ENCODE assay signal across 8 mouse cellular contexts in the genomic region with DNA sequence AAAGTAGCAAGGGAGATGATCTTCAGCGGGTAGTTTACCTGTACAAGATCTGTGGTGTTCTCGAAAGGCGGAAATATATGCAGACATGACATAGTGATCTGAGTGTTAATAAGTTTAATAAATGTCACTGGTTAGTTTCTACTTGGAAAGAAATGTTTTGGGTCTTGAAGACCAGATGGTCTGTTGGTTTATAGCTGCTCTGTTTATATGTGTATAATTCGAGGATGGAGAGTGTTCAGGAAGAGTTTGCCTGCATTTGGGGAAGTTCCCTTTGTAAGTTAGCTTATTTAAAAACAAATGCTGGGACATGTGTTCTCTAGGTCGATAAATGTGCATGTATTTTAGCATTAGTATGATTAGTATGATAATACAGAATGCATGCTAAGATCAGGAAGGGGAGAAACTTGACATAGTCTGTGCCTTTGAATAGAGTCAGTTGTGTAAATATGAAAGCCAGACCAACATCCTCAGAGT. TPM values are rescaled to one million over a fixed set of nuclear protein-coding genes. Genes with fewer than 3 reads are reported as not detected.
DNase-seq lines count a peak whose midpoint lies in the region; ATAC-seq and TF ChIP-seq lines count a peak whose summit lies in the region.

No protein-coding gene starts in this region.

- H3K4me1 ChIP-seq in hindbrain, postnatal 0 days (ENCODE audit: insufficient read depth, low read length) = peaks cover 27% of the 10 kb centered on the region; the same call in 1 of the 2 replicates
- H3K4me1 ChIP-seq in midbrain, postnatal 0 days (ENCODE audit: insufficient read depth, low read length) = no peaks in the 10 kb centered on the region

- no peak for DNase-seq in left cerebral cortex, adult 2 months (ENCODE audit: extremely low spot score in 1 of 2, low spot score in 2 of 2)
- DNase-seq in left cerebral cortex, adult 8-10 months (ENCODE audit: low spot score in 2 of 2) = no peak
- peak; percentile 32 for DNase-seq in c-Kit-positive CD71-positive TER-119-positive erythroid progenitor cells, embryonic 14.5 days (ENCODE audit: low spot score)
- no peak for DNase-seq in hindbrain, postnatal 0 days (ENCODE audit: low spot score)
- DNase-seq in midbrain, postnatal 0 days (ENCODE audit: low spot score) = no peak
- DNase-seq in left cerebral cortex, postnatal 25 days (ENCODE audit: low spot score in 2 of 2) = no peak
- DNase-seq in urinary bladder, adult 2 months (ENCODE audit: low spot score) = no peak

- H3K9ac ChIP-seq in hindbrain, postnatal 0 days (replicated peaks; ENCODE audit: low read length) = peak overlapping the region; percentile 97
- peak overlapping the region; percentile 70 for H3K9ac ChIP-seq in midbrain, postnatal 0 days (replicated peaks; ENCODE audit: low read length, poor library complexity, severe bottlenecking)

- peak overlapping the region; percentile 97 for H3K4me3 ChIP-seq in left cerebral cortex, adult 2 months
- peak overlapping the region; percentile 94 for H3K4me3 ChIP-seq in hindbrain, postnatal 0 days (ENCODE audit: low read length)
- peak overlapping the region; percentile 71 for H3K4me3 ChIP-seq in midbrain, postnatal 0 days (ENCODE audit: low read depth, low read length)

- peak overlapping the region; percentile 95 for H3K27ac ChIP-seq in left cerebral cortex, adult 2 months
- H3K27ac ChIP-seq in hindbrain, postnatal 0 days = peak overlapping the region; percentile 100
- H3K27ac ChIP-seq in midbrain, postnatal 0 days (ENCODE audit: low read depth, low read length) = peak overlapping the region; percentile 97

- no peaks in the 10 kb centered on the region for H3K9me3 ChIP-seq in hindbrain, postnatal 0 days (ENCODE audit: low read length)
- no peaks in the 10 kb centered on the region for H3K9me3 ChIP-seq in midbrain, postnatal 0 days (ENCODE audit: low read length)

- no peak for ATAC-seq in hindbrain, postnatal 0 days
- no peak for ATAC-seq in midbrain, postnatal 0 days (ENCODE audit: low FRiP score)
- ATAC-seq in megakaryocyte progenitor cell, adult 5-6 weeks (replicated peaks; ENCODE audit: poor library complexity) = no peak

- peak overlapping the region; percentile 83 for H3K4me2 ChIP-seq in hindbrain, postnatal 0 days (ENCODE audit: low read depth, low read length)
- peak overlapping the region; percentile 69 for H3K4me2 ChIP-seq in midbrain, postnatal 0 days (ENCODE audit: low read depth, low read length, poor library complexity, severe bottlenecking)

- under 1% methylated on average over 5 of the region's 5 CpGs for WGBS in hindbrain, postnatal 0 days
- WGBS in midbrain, postnatal 0 days = under 1% methylated on average over 5 of the region's 5 CpGs

- intact Hi-C loops in left cerebral cortex, adult 2 months (cut with DNase I) = no loop called here
- intact Hi-C loops in left cerebral cortex, postnatal 25 days (cut with DNase I) = loop anchor here (10.0 kb wide), 1 partner anchor 363 kb away; no protein-coding TSS in a partner anchor

- H3K27me3 ChIP-seq in hindbrain, postnatal 0 days (ENCODE audit: insufficient read depth, low read length) = no peaks in the 10 kb centered on the region
- H3K27me3 ChIP-seq in midbrain, postnatal 0 days (ENCODE audit: insufficient read depth, low read length) = no peaks in the 10 kb centered on the region

- no peak for TF ChIP-seq CTCF in left cerebral cortex, adult 2 months (IDR thresholded peaks at IDR 0.05)
- no peak for TF ChIP-seq CTCF in hindbrain, postnatal 0 days (IDR thresholded peaks at IDR 0.05; ENCODE audit: low read depth)
- no peak for TF ChIP-seq CTCF in midbrain, postnatal 0 days (IDR thresholded peaks at IDR 0.05)

- no peaks in the 10 kb centered on the region for H3K36me3 ChIP-seq in hindbrain, postnatal 0 days (ENCODE audit: insufficient read depth, low read length)
- H3K36me3 ChIP-seq in midbrain, postnatal 0 days (ENCODE audit: insufficient read depth, low read length) = no peaks in the 10 kb centered on the region

RNA-seq across cellular contexts. Expression of gene Dap3, which starts 0.4 kb away (rescaled TPM):
- total RNA-seq in left cerebral cortex, adult 2 months (2021) = 100 to 1,000 TPM in 1 of 2 experiments, 10 to 100 TPM in 1; 97.5 to 113 TPM
- 100 to 1,000 TPM in 2 of 4 experiments, 10 to 100 TPM in 2; 87.3 to 110 (median 103) TPM for total RNA-seq in left cerebral cortex, adult 8-10 months (2022)
- total RNA-seq in hindbrain, postnatal 0 days (2014; rRNA removed) = 53.6 and 69.7 TPM in 2 replicates
- 117 and 118 TPM in 2 replicates for polyA plus RNA-seq in hindbrain, postnatal 0 days (2015; fragmentation: Nextera tagmentation; extraction: Ambion mirVana)
- total RNA-seq in midbrain, postnatal 0 days (2014; rRNA removed) = 53.5 and 62.3 TPM in 2 replicates
- polyA plus RNA-seq in midbrain, postnatal 0 days (2015; fragmentation: Nextera tagmentation; extraction: Ambion mirVana) = 108 and 111 TPM in 2 replicates
- 109 and 126 TPM in 2 replicates for total RNA-seq in megakaryocyte progenitor cell, adult 5-6 weeks (2015)
- 62.3 and 87.2 TPM in 2 replicates for total RNA-seq in megakaryocyte progenitor cell, adult 5-6 weeks (2017)
- total RNA-seq in left cerebral cortex, postnatal 25 days (2021) = 100 to 1,000 TPM; 103 to 104 TPM
- polyA plus RNA-seq in urinary bladder, adult 2 months (2012; rRNA removed) = 111 and 117 TPM in 2 replicates

RNA-seq across cellular contexts. Expression of gene Ash1l, which starts 0.9 kb away (rescaled TPM):
- total RNA-seq in left cerebral cortex, adult 2 months (2021) = 10 to 100 TPM; 96.1 to 96.9 TPM
- total RNA-seq in left cerebral cortex, adult 8-10 months (2022) = 100 to 1,000 TPM in 1 of 4 experiments, 10 to 100 TPM in 3; 85.3 to 102 (median 91.4) TPM
- 18.3 and 22.1 TPM in 2 replicates for total RNA-seq in hindbrain, postnatal 0 days (2014; rRNA removed)
- polyA plus RNA-seq in hindbrain, postnatal 0 days (2015; fragmentation: Nextera tagmentation; extraction: Ambion mirVana) = 14.4 and 16.1 TPM in 2 replicates
- total RNA-seq in midbrain, postnatal 0 days (2014; rRNA removed) = 25.0 and 29.7 TPM in 2 replicates
- polyA plus RNA-seq in midbrain, postnatal 0 days (2015; fragmentation: Nextera tagmentation; extraction: Ambion mirVana) = 12.2 and 15.8 TPM in 2 replicates
- total RNA-seq in megakaryocyte progenitor cell, adult 5-6 weeks (2015) = 29.1 and 39.3 TPM in 2 replicates
- total RNA-seq in megakaryocyte progenitor cell, adult 5-6 weeks (2017) = 16.8 and 20.8 TPM in 2 replicates
- total RNA-seq in left cerebral cortex, postnatal 25 days (2021) = 10 to 100 TPM; 79.1 to 83.5 TPM
- 20.0 and 23.8 TPM in 2 replicates for polyA plus RNA-seq in urinary bladder, adult 2 months (2012; rRNA removed)

RNA-seq across cellular contexts. Expression of gene Msto1, which starts 37.6 kb away (rescaled TPM):
- total RNA-seq in left cerebral cortex, adult 2 months (2021) = 10 to 100 TPM; 20.2 TPM
- 10 to 100 TPM; 21.4 to 25.6 (median 23.9) TPM for total RNA-seq in left cerebral cortex, adult 8-10 months (2022)
- total RNA-seq in hindbrain, postnatal 0 days (2014; rRNA removed) = 40.5 and 47.9 TPM in 2 replicates
- polyA plus RNA-seq in hindbrain, postnatal 0 days (2015; fragmentation: Nextera tagmentation; extraction: Ambion mirVana) = 45.9 and 48.8 TPM in 2 replicates
- 39.6 and 52.1 TPM in 2 replicates for total RNA-seq in midbrain, postnatal 0 days (2014; rRNA removed)
- polyA plus RNA-seq in midbrain, postnatal 0 days (2015; fragmentation: Nextera tagmentation; extraction: Ambion mirVana) = 46.3 and 50.8 TPM in 2 replicates
- total RNA-seq in megakaryocyte progenitor cell, adult 5-6 weeks (2015) = 14.1 and 14.5 TPM in 2 replicates
- 27.6 and 31.0 TPM in 2 replicates for total RNA-seq in megakaryocyte progenitor cell, adult 5-6 weeks (2017)
- 10 to 100 TPM; 22.5 to 23.6 TPM for total RNA-seq in left cerebral cortex, postnatal 25 days (2021)
- polyA plus RNA-seq in urinary bladder, adult 2 months (2012; rRNA removed) = 28.3 and 32.8 TPM in 2 replicates
